In the genomic region with DNA sequence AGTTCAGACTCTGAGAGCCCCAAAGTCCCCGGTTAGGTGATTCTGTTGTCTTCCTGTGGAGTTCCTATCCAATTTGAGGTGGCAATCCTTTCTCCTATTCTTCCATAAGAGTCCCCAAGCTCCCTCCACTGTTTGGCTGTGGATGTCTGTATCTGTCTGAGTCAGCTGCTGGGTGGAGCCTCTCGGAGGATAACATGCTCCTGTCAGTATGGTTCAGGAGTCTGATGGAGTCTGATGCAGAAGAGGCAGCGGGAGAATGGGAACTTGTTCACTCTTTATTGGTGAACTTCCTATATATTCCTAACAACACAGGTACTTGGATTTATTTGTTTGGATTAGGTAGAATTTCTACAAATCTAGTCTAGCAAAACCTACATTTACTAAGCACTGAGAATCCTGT, we compare ENCODE assay signal across 27 mouse cellular contexts. TPM values are rescaled to one million over a fixed set of nuclear protein-coding genes. Genes with fewer than 3 reads are reported as not detected.
DNase-seq lines count a peak whose midpoint lies in the region; ATAC-seq and TF ChIP-seq lines count a peak whose summit lies in the region.
"Had no signal": no experiment of that assay in that cellular context is flagged by ENCODE, and none has a peak within 500 bp of the region (broad histone marks: within the 10 kb centered on the region; RNA-seq: fewer than 3 reads in every experiment).

No protein-coding gene starts in this region.

- H3K27ac ChIP-seq in liver, postnatal 0 days (ENCODE audit: low read depth), result no peak overlapping the region
- peak overlapping the region; percentile 51; the same call in 1 of the 2 replicates for H3K27ac ChIP-seq in liver, embryonic 13.5 days
- 0 out of 2 replicates have a peak overlapping the region, but pooled peaks have one; percentile 22 for H3K27ac ChIP-seq in liver, embryonic 15.5 days (replicated peaks)
- H3K27ac ChIP-seq: embryonic facial prominence, embryonic 10.5 days; embryonic facial prominence, embryonic 12.5 days; forebrain, embryonic 13.5 days; forebrain, embryonic 15.5 days had no signal

- H3K9me3 ChIP-seq in liver, postnatal 0 days (ENCODE audit: low read length), result no peaks in the 10 kb centered on the region
- H3K9me3 ChIP-seq in liver, embryonic 13.5 days (replicated peaks), result no peaks in the 10 kb centered on the region
- no peaks in the 10 kb centered on the region for H3K9me3 ChIP-seq in liver, embryonic 15.5 days (replicated peaks)
- H3K9me3 ChIP-seq: embryonic facial prominence, embryonic 10.5 days; embryonic facial prominence, embryonic 12.5 days; forebrain, embryonic 13.5 days; forebrain, embryonic 15.5 days; G1E had no signal

- no peak overlapping the region for H3K9ac ChIP-seq in liver, postnatal 0 days (replicated peaks)
- no peak overlapping the region for H3K9ac ChIP-seq in liver, embryonic 13.5 days
- H3K9ac ChIP-seq in liver, embryonic 15.5 days, result no peak overlapping the region
- H3K9ac ChIP-seq: embryonic facial prominence, embryonic 12.5 days; forebrain, embryonic 13.5 days; forebrain, embryonic 15.5 days had no signal

- 80% methylated on average over 3 of the region's 3 CpGs for WGBS in liver, postnatal 0 days (ENCODE audit: insufficient replicate concordance)
- WGBS in liver, embryonic 13.5 days (ENCODE audit: insufficient replicate concordance), result 54% methylated on average over 3 of the region's 3 CpGs
- WGBS in liver, embryonic 15.5 days (ENCODE audit: insufficient replicate concordance), result 64% methylated on average over 3 of the region's 3 CpGs

- no peaks in the 10 kb centered on the region for H3K27me3 ChIP-seq in liver, postnatal 0 days (ENCODE audit: insufficient read depth, low read length)
- H3K27me3 ChIP-seq in liver, embryonic 13.5 days, result no peaks in the 10 kb centered on the region
- no peaks in the 10 kb centered on the region for H3K27me3 ChIP-seq in liver, embryonic 15.5 days
- H3K27me3 ChIP-seq: CH12.LX; embryonic facial prominence, embryonic 12.5 days; forebrain, embryonic 13.5 days; forebrain, embryonic 15.5 days; Patski had no signal

- DNase-seq in liver, result peak; percentile 39
- DNase-seq in liver, postnatal 0 days, result no peak
- DNase-seq in liver, embryonic 13.5 days, result no peak
- no peak for DNase-seq in frontal cortex, postnatal 14 days (ENCODE audit: low spot score in 2 of 2)
- no peak for DNase-seq in spleen, postnatal 36 days (ENCODE audit: low spot score in 2 of 2)
- DNase-seq: adrenal gland, adult 8-10 months; adrenal gland, postnatal 14 days; adrenal gland, postnatal 36 days; B cell, adult 2 months; cerebellum, adult 11-12 months; cerebellum, adult 2 months; cerebellum, adult 9-10 months; cerebellum, postnatal 10 days; cerebellum, postnatal 25 days had no signal

- no peak for TF ChIP-seq EP300 in liver, postnatal 0 days (IDR thresholded peaks at IDR 0.05; ENCODE audit: low read depth)

- H3K4me1 ChIP-seq in liver, postnatal 0 days (ENCODE audit: insufficient read depth), result no peaks in the 10 kb centered on the region
- H3K4me1 ChIP-seq in liver, embryonic 13.5 days (replicated peaks), result peaks cover 10% of the 10 kb centered on the region
- H3K4me1 ChIP-seq in liver, embryonic 15.5 days (replicated peaks), result peaks cover 14% of the 10 kb centered on the region
- H3K4me1 ChIP-seq: embryonic facial prominence, embryonic 10.5 days; embryonic facial prominence, embryonic 12.5 days; forebrain, embryonic 13.5 days; forebrain, embryonic 15.5 days had no signal

- no peak for TF ChIP-seq CTCF in liver, postnatal 0 days (IDR thresholded peaks at IDR 0.05; ENCODE audit: low read depth)

- H3K4me3 ChIP-seq in liver, postnatal 0 days (ENCODE audit: low read depth, low read length), result no peak overlapping the region
- no peak overlapping the region for H3K4me3 ChIP-seq in liver, embryonic 13.5 days (replicated peaks)
- H3K4me3 ChIP-seq in liver, embryonic 15.5 days (replicated peaks), result no peak overlapping the region
- H3K4me3 ChIP-seq: embryonic facial prominence, embryonic 10.5 days; embryonic facial prominence, embryonic 12.5 days; erythroblast, embryonic 14.5 days; forebrain, embryonic 13.5 days; forebrain, embryonic 15.5 days had no signal

- peaks cover 14% of the 10 kb centered on the region for H3K36me3 ChIP-seq in liver, postnatal 0 days (replicated peaks; ENCODE audit: insufficient read depth, low read length)
- peaks cover 6% of the 10 kb centered on the region; the same call in 1 of the 2 replicates for H3K36me3 ChIP-seq in liver, embryonic 13.5 days
- H3K36me3 ChIP-seq in liver, embryonic 15.5 days (replicated peaks), result 0 out of 2 replicates have a peak, but pooled peaks cover 5% of the 10 kb centered on the region

- no peak overlapping the region for H3K4me2 ChIP-seq in liver, postnatal 0 days (ENCODE audit: low read depth, low read length)
- 0 out of 2 replicates have a peak overlapping the region, but pooled peaks have one; percentile 1 for H3K4me2 ChIP-seq in liver, embryonic 13.5 days
- H3K4me2 ChIP-seq in liver, embryonic 15.5 days, result no peak overlapping the region
- H3K4me2 ChIP-seq: embryonic facial prominence, embryonic 12.5 days; forebrain, embryonic 13.5 days; forebrain, embryonic 15.5 days had no signal

- ATAC-seq in liver, postnatal 0 days, result no peak
- ATAC-seq in erythroblast, adult 5-6 weeks (replicated peaks; ENCODE audit: low FRiP score, poor library complexity, severe bottlenecking), result peak; percentile 77
- ATAC-seq in liver, embryonic 13.5 days (ENCODE audit: low read depth), result peak; percentile 80
- ATAC-seq in liver, embryonic 15.5 days (ENCODE audit: insufficient read depth), result peak; percentile 70
- ATAC-seq in megakaryocyte, adult 5-6 weeks (ENCODE audit: poor library complexity, severe bottlenecking), result no peak
- ATAC-seq: activated CD4-positive, CD25-positive, alpha-beta regulatory T cell, adult 4 months; CD4-positive, CD25-positive, alpha-beta regulatory T cell, adult 4 months; forebrain, embryonic 13.5 days; forebrain, embryonic 15.5 days; Patski had no signal

RNA-seq across cellular contexts. Expression of gene Mrpl57, which starts 18.5 kb away (rescaled TPM):
- 160 and 163 TPM in 2 replicates for polyA plus RNA-seq in liver, postnatal 0 days (2015; fragmentation: Nextera tagmentation; extraction: Ambion mirVana)
- 4.0 and 15.5 TPM in 2 replicates for total RNA-seq in erythroblast, adult 5-6 weeks (2015; ENCODE audit: low replicate concordance)
- total RNA-seq in erythroblast, adult 5-6 weeks (2017; ENCODE audit: low replicate concordance), result 5.3 and 10.4 TPM in 2 replicates
- polyA plus RNA-seq in liver, embryonic 13.5 days (2015; fragmentation: Nextera tagmentation; extraction: Ambion mirVana), result 172 and 185 TPM in 2 replicates
- polyA plus RNA-seq in liver, embryonic 15.5 days (2015; fragmentation: Nextera tagmentation; extraction: Ambion mirVana), result 122 and 123 TPM in 2 replicates
- total RNA-seq in megakaryocyte, adult 5-6 weeks (2015), result 73.9 and 78.7 TPM in 2 replicates
- 63.7 and 73.2 TPM in 2 replicates for total RNA-seq in megakaryocyte, adult 5-6 weeks (2017)

RNA-seq across cellular contexts. Expression of gene Ska3, which starts 18.6 kb away (rescaled TPM):
- polyA plus RNA-seq in liver, postnatal 0 days (2015; fragmentation: Nextera tagmentation; extraction: Ambion mirVana), result 5.5 and 7.0 TPM in 2 replicates
- 10.4 and 16.7 TPM in 2 replicates for total RNA-seq in erythroblast, adult 5-6 weeks (2015; ENCODE audit: low replicate concordance)
- total RNA-seq in erythroblast, adult 5-6 weeks (2017; ENCODE audit: low replicate concordance), result 8.9 and 16.1 TPM in 2 replicates
- 22.0 and 25.7 TPM in 2 replicates for polyA plus RNA-seq in liver, embryonic 13.5 days (2015; fragmentation: Nextera tagmentation; extraction: Ambion mirVana)
- 15.7 and 18.9 TPM in 2 replicates for polyA plus RNA-seq in liver, embryonic 15.5 days (2015; fragmentation: Nextera tagmentation; extraction: Ambion mirVana)
- 25.5 and 28.3 TPM in 2 replicates for total RNA-seq in megakaryocyte, adult 5-6 weeks (2015)
- total RNA-seq in megakaryocyte, adult 5-6 weeks (2017), result 26.8 and 36.1 TPM in 2 replicates

RNA-seq across cellular contexts. Expression of gene Zdhhc20, which starts 45.5 kb away (rescaled TPM):
- polyA plus RNA-seq in liver, postnatal 0 days (2015; fragmentation: Nextera tagmentation; extraction: Ambion mirVana), result 10.0 and 12.9 TPM in 2 replicates
- 11.3 and 12.5 TPM in 2 replicates for total RNA-seq in erythroblast, adult 5-6 weeks (2015; ENCODE audit: low replicate concordance)
- 8.6 and 10.7 TPM in 2 replicates for total RNA-seq in erythroblast, adult 5-6 weeks (2017; ENCODE audit: low replicate concordance)
- 11.4 and 14.4 TPM in 2 replicates for polyA plus RNA-seq in liver, embryonic 13.5 days (2015; fragmentation: Nextera tagmentation; extraction: Ambion mirVana)
- polyA plus RNA-seq in liver, embryonic 15.5 days (2015; fragmentation: Nextera tagmentation; extraction: Ambion mirVana), result 9.6 and 11.4 TPM in 2 replicates
- total RNA-seq in megakaryocyte, adult 5-6 weeks (2015), result 51.5 and 54.5 TPM in 2 replicates
- 60.1 and 91.5 TPM in 2 replicates for total RNA-seq in megakaryocyte, adult 5-6 weeks (2017)
- polyA plus RNA-seq: erythroblast, embryonic 14.5 days had no signal

RNA-seq across cellular contexts. Expression of gene Sap18, which starts 46.6 kb away (rescaled TPM):
- polyA plus RNA-seq in liver, postnatal 0 days (2015; fragmentation: Nextera tagmentation; extraction: Ambion mirVana), result 11.1 and 12.2 TPM in 2 replicates
- 35.7 and 47.8 TPM in 2 replicates for total RNA-seq in erythroblast, adult 5-6 weeks (2015; ENCODE audit: low replicate concordance)
- 4.3 and 16.0 TPM in 2 replicates for total RNA-seq in erythroblast, adult 5-6 weeks (2017; ENCODE audit: low replicate concordance)
- 10.1 and 11.9 TPM in 2 replicates for polyA plus RNA-seq in liver, embryonic 13.5 days (2015; fragmentation: Nextera tagmentation; extraction: Ambion mirVana)
- 8.3 and 10.2 TPM in 2 replicates for polyA plus RNA-seq in liver, embryonic 15.5 days (2015; fragmentation: Nextera tagmentation; extraction: Ambion mirVana)
- total RNA-seq in megakaryocyte, adult 5-6 weeks (2015), result 167 and 180 TPM in 2 replicates
- total RNA-seq in megakaryocyte, adult 5-6 weeks (2017), result 10.7 and 21.5 TPM in 2 replicates

Comparison
In these comparisons a context has a peak if more than half of its experiments do, and no peak if none do; other contexts are left out.
1. ATAC-seq: peak in erythroblast, adult 5-6 weeks (single experiment), liver, embryonic 13.5 days (single experiment) and liver, embryonic 15.5 days (single experiment); none in liver, postnatal 0 days (single experiment) and megakaryocyte, adult 5-6 weeks (single experiment).